Mouse (Mus musculus): Measurements from ENCODE around the gene Ifitm5. TPM values are rescaled to one million over a fixed set of nuclear protein-coding genes. Genes with fewer than 3 reads are reported as not detected.
"Not testable (repeated sequence)": the region's sequence is repeated elsewhere in the genome, so short reads cannot be mapped to it uniquely, and the experiment has no call there.

Gene Ifitm5
- total and polyA plus RNA-seq, 3 experiments = 0.31 to 1.1 TPM; not detected in 1

GRCm38 (mm10) chr7:140971479-140972171 is 21.5 kb upstream of the Ifitm5 start:
- no peak overlapping the region for H3K27ac ChIP-seq (ENCODE audit: control insufficient read depth, low read depth, low read length)

DNA sequence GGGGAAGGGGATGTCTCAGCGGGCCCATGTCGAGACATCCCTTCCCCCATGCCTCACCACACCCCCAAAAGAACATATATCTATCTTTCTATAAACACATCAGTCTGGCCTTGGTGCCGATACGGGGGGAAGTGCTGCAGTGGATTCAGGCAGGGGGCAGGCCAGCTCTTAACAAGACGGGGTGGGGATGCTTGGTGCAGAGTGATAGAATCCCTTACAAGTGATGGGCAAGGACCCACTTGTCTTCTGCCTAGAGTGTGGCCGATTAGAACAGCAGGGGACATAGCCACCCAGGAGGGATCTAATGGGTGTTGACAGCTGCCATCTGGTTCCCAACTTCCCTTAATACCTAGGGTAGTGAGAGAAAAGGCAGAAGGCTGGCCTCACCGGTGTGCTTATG is 20.8 kb upstream of the Ifitm5 start:
- TF ChIP-seq ZKSCAN1 (IDR thresholded peaks at IDR 0.05; ENCODE audit: low read depth, low read length) (no peak), USF1 (IDR thresholded peaks at IDR 0.05; ENCODE audit: low read depth, low read length) (no peak), ELF1 (IDR thresholded peaks at IDR 0.05; ENCODE audit: low read depth, low read length) (no peak), TAL1 (IDR thresholded peaks at IDR 0.05; ENCODE audit: low read length) (no peak), CHD1 (IDR thresholded peaks at IDR 0.05; ENCODE audit: low read depth, low read length) (no peak), RCOR1 (IDR thresholded peaks at IDR 0.05; ENCODE audit: low read depth, low read length) (no peak), ZC3H11A (IDR thresholded peaks at IDR 0.05; ENCODE audit: low read depth, low read length) (no peak), ZNF384 (IDR thresholded peaks at IDR 0.05; ENCODE audit: low read depth, low read length) (no peak), USF2 (IDR thresholded peaks at IDR 0.05; ENCODE audit: borderline replicate concordance in 1 of 2, insufficient read depth in 1 of 2, low read depth in 1 of 2, low read length in 2 of 2) (no peak)
- no peak for DNase-seq (ENCODE audit: low read depth, low spot score)
- H3K27ac ChIP-seq (ENCODE audit: control insufficient read depth, low read depth, low read length) = no peak overlapping the region
- no peaks in the 10 kb centered on the region for H3K79me2 ChIP-seq (ENCODE audit: control insufficient read depth, insufficient read depth, low read length, poor library complexity)
- no peaks in the 10 kb centered on the region for H3K4me1 ChIP-seq (ENCODE audit: control insufficient read depth in 1 of 2, insufficient read depth in 2 of 2, low read length in 2 of 2)
- no peak overlapping the region for H3K4me3 ChIP-seq (ENCODE audit: control insufficient read depth in 1 of 2, insufficient read depth in 1 of 2, low read depth in 2 of 2, low read length in 2 of 2)
- peaks cover 0 to 2% of the 10 kb centered on the region in 2 experiments; a peak in 3 of 4 replicates for H3K27me3 ChIP-seq (ENCODE audit: control insufficient read depth in 1 of 2, insufficient read depth in 2 of 2, low read length in 2 of 2)
- H3K9ac ChIP-seq (ENCODE audit: control insufficient read depth, low read depth, low read length, poor library complexity, severe bottlenecking) = no peak overlapping the region
- no peaks in the 10 kb centered on the region for H3K9me3 ChIP-seq (replicated peaks; ENCODE audit: insufficient read depth, low read length)
- no peaks in the 10 kb centered on the region for H3K36me3 ChIP-seq (ENCODE audit: control insufficient read depth in 1 of 2, insufficient read depth in 2 of 2, low read length in 2 of 2)

More at GRCm38 (mm10) chr7:140971479-140972171, 21.5 kb upstream of the Ifitm5 start:
- Histone ChIP-seq H3K4me1 (ENCODE audit: control insufficient read depth in 1 of 2, insufficient read depth in 2 of 2, low read length in 2 of 2) (no peaks in the 10 kb centered on the region), H3K36me3 (ENCODE audit: control insufficient read depth in 1 of 2, insufficient read depth in 2 of 2, low read length in 2 of 2) (no peaks in the 10 kb centered on the region), H3K79me2 (ENCODE audit: control insufficient read depth, insufficient read depth, low read length, poor library complexity) (no peaks in the 10 kb centered on the region), H3K9ac (ENCODE audit: control insufficient read depth, low read depth, low read length, poor library complexity, severe bottlenecking) (no peak overlapping the region), H3K4me3 (ENCODE audit: control insufficient read depth in 1 of 2, insufficient read depth in 1 of 2, low read depth in 2 of 2, low read length in 2 of 2) (no peak overlapping the region), H3K27me3 (ENCODE audit: control insufficient read depth in 1 of 2, insufficient read depth in 2 of 2, low read length in 2 of 2) (peaks cover 0 to 2% of the 10 kb centered on the region in 2 experiments; a peak in 3 of 4 replicates), H3K9me3 (replicated peaks; ENCODE audit: insufficient read depth, low read length) (no peaks in the 10 kb centered on the region)
- no peak for DNase-seq (ENCODE audit: low read depth, low spot score)
- TF ChIP-seq BHLHE40 (IDR thresholded peaks at IDR 0.05; ENCODE audit: borderline replicate concordance, low read depth, low read length) (no peak), CHD2 (IDR thresholded peaks at IDR 0.05; ENCODE audit: low read length) (no peak), MYB (IDR thresholded peaks at IDR 0.05; ENCODE audit: low read depth, low read length) (no peak), CTCF (IDR thresholded peaks at IDR 0.05 in 2 of 3, conservative IDR thresholded peaks at IDR 0.05 in 1 of 3; ENCODE audit: control insufficient read depth in 1 of 3, insufficient read depth in 1 of 3, low read depth in 2 of 3, low read length in 3 of 3, poor library complexity in 1 of 3, severe bottlenecking in 1 of 3) (no peak), ZKSCAN1 (IDR thresholded peaks at IDR 0.05; ENCODE audit: low read depth, low read length) (no peak), SMC3 (IDR thresholded peaks at IDR 0.05; ENCODE audit: low read depth, low read length) (no peak), POLR2AphosphoS2 (IDR thresholded peaks at IDR 0.05; ENCODE audit: low read length) (no peak), MXI1 (IDR thresholded peaks at IDR 0.05; ENCODE audit: low read depth, low read length) (no peak), TAL1 (IDR thresholded peaks at IDR 0.05; ENCODE audit: low read length) (no peak), MYC (IDR thresholded peaks at IDR 0.05; ENCODE audit: low read depth, low read length) (no peak), POLR2AphosphoS5 (IDR thresholded peaks at IDR 0.05; ENCODE audit: borderline replicate concordance, low read depth, low read length) (no peak), ZMIZ1 (IDR thresholded peaks at IDR 0.05; ENCODE audit: low read depth, low read length) (no peak), E2F4 (IDR thresholded peaks at IDR 0.05; ENCODE audit: borderline replicate concordance, low read depth, low read length) (no peak), UBTF (IDR thresholded peaks at IDR 0.05; ENCODE audit: borderline replicate concordance, insufficient read depth, low read depth, low read length) (no peak), HCFC1 (IDR thresholded peaks at IDR 0.05; ENCODE audit: low read depth, low read length) (no peak), SIN3A (IDR thresholded peaks at IDR 0.05; ENCODE audit: low read length) (no peak), USF2 (IDR thresholded peaks at IDR 0.05; ENCODE audit: borderline replicate concordance in 1 of 2, insufficient read depth in 1 of 2, low read depth in 1 of 2, low read length in 2 of 2) (no peak)

GRCm38 (mm10) chr7:140968710-140969109 is 18.6 kb upstream of the Ifitm5 start:
- not testable (repeated sequence) for H3K79me2 ChIP-seq (ENCODE audit: control insufficient read depth, insufficient read depth, low read length, poor library complexity); H3K4me1 ChIP-seq (ENCODE audit: control insufficient read depth in 1 of 2, insufficient read depth in 2 of 2, low read length in 2 of 2); H3K27ac ChIP-seq (ENCODE audit: control insufficient read depth, low read depth, low read length); H3K27me3 ChIP-seq (ENCODE audit: control insufficient read depth in 1 of 2, insufficient read depth in 2 of 2, low read length in 2 of 2); DNase-seq (ENCODE audit: low read depth, low spot score); H3K4me3 ChIP-seq (ENCODE audit: control insufficient read depth in 1 of 2, insufficient read depth in 1 of 2, low read depth in 2 of 2, low read length in 2 of 2); H3K36me3 ChIP-seq (ENCODE audit: control insufficient read depth in 1 of 2, insufficient read depth in 2 of 2, low read length in 2 of 2); H3K9me3 ChIP-seq (replicated peaks; ENCODE audit: insufficient read depth, low read length); H3K9ac ChIP-seq (ENCODE audit: control insufficient read depth, low read depth, low read length, poor library complexity, severe bottlenecking)
